Mouse (Mus musculus): ENCODE results near the gene Mettl9. TPM values are rescaled to one million over a fixed set of nuclear protein-coding genes. Genes with fewer than 3 reads are reported as not detected.

Gene Mettl9
- total and polyA plus RNA-seq, 3 experiments = 23.5 to 85.1 (median 80.7) TPM

- intact Hi-C loops (cut with DNase I) = no loop called here
- H3K4me1 ChIP-seq (ENCODE audit: control insufficient read depth, insufficient read depth, low read length) = no peaks in the 10 kb centered on the region; the same call in 1 of the 2 replicates
Measured at GRCm38 (mm10) chr7:121081816-121082215, 47.6 kb downstream of the Mettl9 start.

GRCm38 (mm10) chr7:121082949-121083513 lies 48.8 kb downstream of the Mettl9 start:
- no peaks in the 10 kb centered on the region for H3K79me2 ChIP-seq (replicated peaks; ENCODE audit: control insufficient read depth, insufficient read depth, low read length)
- H3K4me1 ChIP-seq (ENCODE audit: control insufficient read depth, insufficient read depth, low read length) = no peaks in the 10 kb centered on the region; the same call in 1 of the 2 replicates
- DNase-seq = no peak
- no peak overlapping the region for H3K27ac ChIP-seq
- H3K4me3 ChIP-seq = no peak overlapping the region
- intact Hi-C loops (cut with DNase I) = no loop called here
- H3K9ac ChIP-seq (ENCODE audit: low read depth, low read length) = no peak overlapping the region
- H3K27me3 ChIP-seq (ENCODE audit: control insufficient read depth, insufficient read depth, low read length) = no peaks in the 10 kb centered on the region
- no peaks in the 10 kb centered on the region for H3K36me3 ChIP-seq (ENCODE audit: control insufficient read depth, insufficient read depth, low read length)
- TF ChIP-seq POLR2A (IDR thresholded peaks at IDR 0.05; ENCODE audit: insufficient read depth, low read depth, low read length) (no peak), CTCF (IDR thresholded peaks at IDR 0.05) (no peak), EP300 (IDR thresholded peaks at IDR 0.05; ENCODE audit: insufficient read depth, low read depth, low read length) (no peak)
- WGBS = 73% methylated on average over 9 of the region's 9 CpGs

More at GRCm38 (mm10) chr7:121081816-121082215, 47.6 kb downstream of the Mettl9 start:
- no peak overlapping the region for H3K27ac ChIP-seq
- H3K4me3 ChIP-seq = no peak overlapping the region
- H3K27me3 ChIP-seq (ENCODE audit: control insufficient read depth, insufficient read depth, low read length) = no peaks in the 10 kb centered on the region
- no peaks in the 10 kb centered on the region for H3K36me3 ChIP-seq (ENCODE audit: control insufficient read depth, insufficient read depth, low read length)
- H3K79me2 ChIP-seq (replicated peaks; ENCODE audit: control insufficient read depth, insufficient read depth, low read length) = no peaks in the 10 kb centered on the region
- no peak overlapping the region for H3K9ac ChIP-seq (ENCODE audit: low read depth, low read length)
- WGBS = 71% methylated on average over 2 of the region's 2 CpGs
- no peak for TF ChIP-seq CTCF (IDR thresholded peaks at IDR 0.05)
- TF ChIP-seq EP300 (IDR thresholded peaks at IDR 0.05; ENCODE audit: insufficient read depth, low read depth, low read length) = no peak
- no peak for TF ChIP-seq POLR2A (IDR thresholded peaks at IDR 0.05; ENCODE audit: insufficient read depth, low read depth, low read length)
- DNase-seq = no peak

- no peaks in the 10 kb centered on the region for H3K27me3 ChIP-seq (ENCODE audit: control insufficient read depth, insufficient read depth, low read length)
- DNase-seq = no peak
- H3K4me1 ChIP-seq (ENCODE audit: control insufficient read depth, insufficient read depth, low read length) = no peaks in the 10 kb centered on the region
- H3K9ac ChIP-seq (ENCODE audit: low read depth, low read length) = no peak overlapping the region
- no peak for TF ChIP-seq EP300 (IDR thresholded peaks at IDR 0.05; ENCODE audit: insufficient read depth, low read depth, low read length)
- intact Hi-C loops (cut with DNase I) = no loop called here
- no peak overlapping the region for H3K4me3 ChIP-seq
- no peaks in the 10 kb centered on the region for H3K79me2 ChIP-seq (replicated peaks; ENCODE audit: control insufficient read depth, insufficient read depth, low read length)
- WGBS = 63% methylated on average over 8 of the region's 8 CpGs
- no peaks in the 10 kb centered on the region for H3K36me3 ChIP-seq (ENCODE audit: control insufficient read depth, insufficient read depth, low read length)
- H3K27ac ChIP-seq = no peak overlapping the region
Measured at GRCm38 (mm10) chr7:121084840-121085453, 50.7 kb downstream of the Mettl9 start.

- Histone ChIP-seq H3K4me1 (ENCODE audit: control insufficient read depth, insufficient read depth, low read length) (no peaks in the 10 kb centered on the region), H3K27me3 (ENCODE audit: control insufficient read depth, insufficient read depth, low read length) (no peaks in the 10 kb centered on the region), H3K36me3 (ENCODE audit: control insufficient read depth, insufficient read depth, low read length) (no peaks in the 10 kb centered on the region), H3K79me2 (replicated peaks; ENCODE audit: control insufficient read depth, insufficient read depth, low read length) (no peaks in the 10 kb centered on the region), H3K27ac (no peak overlapping the region), H3K4me3 (no peak overlapping the region), H3K9ac (ENCODE audit: low read depth, low read length) (no peak overlapping the region)
- WGBS = 12% methylated on average over 4 of the region's 4 CpGs
- TF ChIP-seq EP300 (IDR thresholded peaks at IDR 0.05; ENCODE audit: insufficient read depth, low read depth, low read length) (no peak), POLR2A (IDR thresholded peaks at IDR 0.05; ENCODE audit: insufficient read depth, low read depth, low read length) (no peak), CTCF (IDR thresholded peaks at IDR 0.05) (no peak)
- intact Hi-C loops (cut with DNase I) = no loop called here
- peak in 1 of 2 experiments; percentile 44 for DNase-seq
Measured at GRCm38 (mm10) chr7:121085500-121085899, 51.3 kb downstream of the Mettl9 start.

GRCm38 (mm10) chr7:121088745-121089144 lies 54.5 kb downstream of the Mettl9 start:
- intact Hi-C loops (cut with DNase I) = no loop called here
- no peaks in the 10 kb centered on the region for H3K27me3 ChIP-seq (ENCODE audit: control insufficient read depth, insufficient read depth, low read length)
- TF ChIP-seq POLR2A (IDR thresholded peaks at IDR 0.05; ENCODE audit: insufficient read depth, low read depth, low read length) = no peak
- peak; percentile 33 for TF ChIP-seq CTCF (IDR thresholded peaks at IDR 0.05)

GRCm38 (mm10) chr7:121090748-121091147 lies 56.5 kb downstream of the Mettl9 start:
- no peak for DNase-seq
- WGBS = 76% methylated on average over 7 of the region's 7 CpGs
- Histone ChIP-seq H3K4me3 (no peak overlapping the region), H3K27ac (no peak overlapping the region), H3K4me1 (ENCODE audit: control insufficient read depth, insufficient read depth, low read length) (no peaks in the 10 kb centered on the region), H3K27me3 (ENCODE audit: control insufficient read depth, insufficient read depth, low read length) (no peaks in the 10 kb centered on the region), H3K79me2 (replicated peaks; ENCODE audit: control insufficient read depth, insufficient read depth, low read length) (no peaks in the 10 kb centered on the region), H3K9ac (ENCODE audit: low read depth, low read length) (no peak overlapping the region), H3K36me3 (ENCODE audit: control insufficient read depth, insufficient read depth, low read length) (no peaks in the 10 kb centered on the region)
- intact Hi-C loops (cut with DNase I) = no loop called here
- no peak for TF ChIP-seq EP300 (IDR thresholded peaks at IDR 0.05; ENCODE audit: insufficient read depth, low read depth, low read length)
- no peak for TF ChIP-seq POLR2A (IDR thresholded peaks at IDR 0.05; ENCODE audit: insufficient read depth, low read depth, low read length)
- no peak for TF ChIP-seq CTCF (IDR thresholded peaks at IDR 0.05)

More at GRCm38 (mm10) chr7:121088745-121089144, 54.5 kb downstream of the Mettl9 start:
- no peaks in the 10 kb centered on the region for H3K36me3 ChIP-seq (ENCODE audit: control insufficient read depth, insufficient read depth, low read length)
- no peaks in the 10 kb centered on the region for H3K79me2 ChIP-seq (replicated peaks; ENCODE audit: control insufficient read depth, insufficient read depth, low read length)
- H3K4me3 ChIP-seq = no peak overlapping the region
- WGBS = 81% methylated on average over 5 of the region's 5 CpGs
- DNase-seq = no peak
- H3K4me1 ChIP-seq (ENCODE audit: control insufficient read depth, insufficient read depth, low read length) = no peaks in the 10 kb centered on the region
- no peak overlapping the region for H3K9ac ChIP-seq (ENCODE audit: low read depth, low read length)
- H3K27ac ChIP-seq = no peak overlapping the region
